Mouse (Mus musculus) monocyte, adult 2 months (primary cell): ENCODE results near the gene Cntnap3.
"Not testable (repeated sequence)": the region's sequence is repeated elsewhere in the genome, so short reads cannot be mapped to it uniquely, and the experiment has no call there.

Experiments
- DNase-seq, 2 experiments: peaks; one replicate each; pipeline ENCODE4 v3.0.0; 2022; ENCODE audit warnings: low spot score in 2 of 2, low read depth in 1 of 2

The Cntnap3 gene

GRCm38 (mm10) chr13:64903585-64904208 is at the start of gene Cntnap3:
Gene Cntnap3 (minus strand): TSS chr13:64903955.
- DNase-seq: no peak

DNA sequence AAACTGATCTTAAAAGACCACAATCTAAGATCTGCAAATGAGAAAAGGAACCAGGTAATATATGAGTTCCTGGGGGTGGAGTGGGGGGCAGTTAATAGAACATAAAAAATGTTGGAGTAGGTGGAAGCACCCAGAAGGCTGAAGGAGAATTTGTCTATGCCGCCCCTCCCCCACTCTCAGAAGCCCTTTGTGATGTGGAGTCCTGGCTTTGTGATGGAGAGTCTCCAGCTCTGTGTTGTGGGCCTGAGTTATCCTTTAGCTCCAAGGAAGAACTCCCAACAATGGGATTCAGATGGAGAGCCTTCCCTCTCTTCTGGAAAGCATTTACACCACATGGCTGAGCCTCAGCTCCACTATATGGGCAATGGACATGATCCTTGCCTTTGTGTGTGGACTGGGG is 13.4 kb upstream of the Cntnap3 start, which contains the start of gene Spata31:
Spata31 (plus strand) TSS at position 216 of the 400 bp plus-strand sequence.
- DNase-seq: no peak

GRCm38 (mm10) chr13:64903132-64903531 is 623 bp downstream of the Cntnap3 start:
- no peak for DNase-seq

DNA sequence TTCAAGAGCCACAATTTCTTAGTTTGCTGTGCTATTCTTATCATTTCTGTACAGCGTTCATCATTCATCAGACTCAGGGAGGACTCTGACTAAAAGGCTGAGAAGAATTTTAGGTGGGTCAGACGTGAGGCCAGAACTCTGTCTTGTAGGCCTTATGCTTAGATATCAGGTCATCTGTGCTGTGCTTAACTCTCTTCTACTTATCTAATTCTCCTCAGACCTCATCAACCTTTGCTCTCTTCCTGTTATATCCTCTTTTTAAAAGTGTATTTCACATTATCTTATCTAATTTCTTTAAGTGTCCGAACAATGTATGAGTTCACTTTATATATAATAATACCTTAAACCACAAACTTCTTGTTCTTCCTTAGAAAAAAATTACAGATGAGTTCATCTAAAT is 38.4 kb downstream of the Cntnap3 start:
- no peak for DNase-seq

DNA sequence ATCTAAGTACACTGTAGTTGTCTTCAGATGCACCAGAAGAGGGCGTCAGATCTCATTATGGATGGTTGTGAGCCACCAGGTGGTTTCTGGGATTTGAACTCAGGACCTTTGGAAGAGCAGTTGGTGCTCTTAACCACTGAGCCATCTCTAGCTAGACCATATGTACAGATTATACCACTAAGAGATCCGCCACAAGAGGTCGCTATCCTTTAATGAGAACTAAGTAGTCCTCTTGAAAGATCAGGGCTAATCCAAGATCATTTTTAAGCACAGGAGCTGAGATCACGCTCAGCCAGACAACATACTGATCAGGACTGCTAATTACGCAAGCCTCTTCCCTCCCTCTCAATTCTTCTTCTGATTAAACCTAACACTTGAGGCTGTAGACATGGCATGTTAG is 78.9 kb downstream of the Cntnap3 start:
- DNase-seq: not testable (repeated sequence)

GRCm38 (mm10) chr13:64745383-64745782 is 158.4 kb downstream of the Cntnap3 start:
- no peak for DNase-seq

GRCm38 (mm10) chr13:64732244-64732643 is 171.5 kb downstream of the Cntnap3 start:
- DNase-seq: no peak

DNA sequence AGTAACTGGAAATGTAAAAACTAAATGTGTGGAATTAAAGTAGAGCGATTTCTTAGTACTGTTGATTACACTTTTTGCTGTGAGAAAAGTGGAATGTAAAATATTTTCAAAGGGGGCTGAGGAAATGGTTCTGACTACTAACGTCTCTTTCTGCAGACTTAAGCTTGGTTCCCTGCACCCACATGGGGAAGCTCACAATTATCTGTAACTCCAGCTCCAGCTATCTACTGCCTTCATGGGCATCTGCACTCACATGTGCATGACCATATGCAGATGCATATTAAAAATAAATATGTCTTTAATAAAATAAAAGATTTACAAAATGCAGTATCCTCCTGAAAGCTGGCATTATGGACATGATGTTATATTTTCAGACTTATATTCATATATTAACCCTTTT is 187.0 kb downstream of the Cntnap3 start:
- DNase-seq: no peak

DNA sequence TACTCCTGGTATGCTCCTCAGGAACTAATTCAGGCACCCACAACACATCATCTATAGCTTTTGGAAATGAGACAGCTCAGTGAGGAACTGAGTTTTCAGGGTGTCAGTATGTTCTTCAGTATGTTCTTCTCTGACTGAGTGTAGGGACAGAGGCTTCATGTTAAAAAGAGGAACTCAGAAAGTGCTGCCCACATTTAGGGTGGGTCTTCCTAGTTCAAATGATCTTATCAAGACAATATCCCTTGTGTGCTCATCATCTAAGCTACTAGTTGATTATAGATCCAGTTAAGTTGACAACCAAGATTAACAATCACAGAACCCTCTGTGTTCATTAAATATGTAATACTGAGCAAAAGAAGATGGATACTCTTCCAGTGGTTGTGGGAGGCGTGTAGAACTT is 211.3 kb downstream of the Cntnap3 start:
- DNase-seq: no peak
